Mouse (Mus musculus): ENCODE results near the gene Col27a1.

GRCm38 (mm10) chr4:63371890-63372289 is 158.1 kb downstream of the Col27a1 start:
- TF ChIP-seq POLR2A (IDR thresholded peaks at IDR 0.05; ENCODE audit: insufficient read length, low read depth) (no peak), MAX (IDR thresholded peaks at IDR 0.05; ENCODE audit: low read depth) (no peak), TCF12 (IDR thresholded peaks at IDR 0.05; ENCODE audit: insufficient read depth, poor library complexity, severe bottlenecking) (no peak)
